Mouse (Mus musculus) liver, embryonic 11.5 days (tissue): Measurements from ENCODE around the gene Ppil3. TPM values are rescaled to one million over a fixed set of nuclear protein-coding genes. Genes with fewer than 3 reads are reported as not detected.

Experiments used
- ATAC-seq: fragments of 200-750 bp; cut with Nextera tagmentation; replicated peaks from 2 replicates; pipeline ENCODE4 v1.8.0; 2017; ENCODE audit warnings: moderate number of reproducible peaks, mild to moderate bottlenecking, moderate TSS enrichment, moderate library complexity; ENCODE audit not compliant: low FRiP score
- DNase-seq: peaks from one replicate; pipeline ENCODE4 v3.0.0-alpha.2; 2017; ENCODE audit warnings: low spot score
- H3K27ac ChIP-seq: fragments of 300-500 bp; sonication (generic); 2 replicates; pipeline ENCODE4 v1.5.1; 2014; ENCODE audit warnings: mild to moderate bottlenecking, low read depth, low read length, control low read depth
- H3K27me3 ChIP-seq: fragments of 300-500 bp; sonication (generic); replicated peaks from 2 replicates; pipeline ENCODE4 v1.6.1; 2014; ENCODE audit warnings: low read length, mixed read lengths; ENCODE audit not compliant: control insufficient read depth, insufficient read depth
- H3K36me3 ChIP-seq: fragments of 300-500 bp; sonication (generic); 2 replicates; pipeline ENCODE4 v1.6.1; 2014; ENCODE audit warnings: mild to moderate bottlenecking, low read length, moderate library complexity, mixed read lengths; ENCODE audit not compliant: control insufficient read depth, insufficient read depth
- H3K4me1 ChIP-seq: fragments of 300-500 bp; sonication (generic); replicated peaks from 2 replicates; pipeline ENCODE4 v1.6.1; 2014; ENCODE audit warnings: low read length, mixed read lengths; ENCODE audit not compliant: control insufficient read depth, insufficient read depth
- H3K4me2 ChIP-seq: fragments of 300-500 bp; sonication (generic); 2 replicates; pipeline ENCODE4 v1.6.1; 2014; ENCODE audit warnings: mild to moderate bottlenecking, control low read depth, moderate library complexity
- H3K4me3 ChIP-seq: fragments of 300-500 bp; sonication (generic); 2 replicates; pipeline ENCODE4 v1.5.1; 2014; ENCODE audit warnings: low read depth, low read length, control low read depth
- H3K9ac ChIP-seq: fragments of 300-500 bp; sonication (generic); 2 replicates; pipeline ENCODE4 v1.6.1; 2014; ENCODE audit warnings: low read depth, low read length, control low read depth
- H3K9me3 ChIP-seq: fragments of 300-500 bp; sonication (generic); 2 replicates; pipeline ENCODE4 v1.6.1; 2016; ENCODE audit warnings: low read length, inconsistent platforms, mixed read lengths; ENCODE audit not compliant: control insufficient read depth
- WGBS: fragments of 180-500 bp; shearing (Covaris S2); extraction: QIAGEN DNeasy Blood & Tissue Kit; methylation state at CpG from one replicate; pipeline ENCODE4 v1.1.7; 2014; 5-methylcytosine and 5-hydroxymethylcytosine counted together
- polyA plus RNA-seq: library from polyadenylated mRNA; unstranded; fragments of >200 nt; fragmentation: Nextera tagmentation; extraction: Ambion mirVana; gene quantifications from 2 replicates; pipeline ENCODE4 v1.2.1, GENCODE M21; 2014

Gene Ppil3
- polyA plus RNA-seq, 1 experiment from 2014 or later = 62.8 TPM

GRCm38 (mm10) chr1:58420961-58421360, 24.3 kb downstream of the Ppil3 start:
- Histone ChIP-seq H3K4me1 (peaks cover 9% of the 10 kb centered on the region), H3K4me2 (no peak overlapping the region), H3K27me3 (no peaks in the 10 kb centered on the region), H3K9me3 (no peaks in the 10 kb centered on the region), H3K4me3 (no peak overlapping the region), H3K36me3 (peaks cover 36% of the 10 kb centered on the region), H3K9ac (no peak overlapping the region), H3K27ac (no peak overlapping the region)
- WGBS = 72% methylated on average over 7 of the region's 7 CpGs
- ATAC-seq (no peak), DNase-seq (no peak)

DNA sequence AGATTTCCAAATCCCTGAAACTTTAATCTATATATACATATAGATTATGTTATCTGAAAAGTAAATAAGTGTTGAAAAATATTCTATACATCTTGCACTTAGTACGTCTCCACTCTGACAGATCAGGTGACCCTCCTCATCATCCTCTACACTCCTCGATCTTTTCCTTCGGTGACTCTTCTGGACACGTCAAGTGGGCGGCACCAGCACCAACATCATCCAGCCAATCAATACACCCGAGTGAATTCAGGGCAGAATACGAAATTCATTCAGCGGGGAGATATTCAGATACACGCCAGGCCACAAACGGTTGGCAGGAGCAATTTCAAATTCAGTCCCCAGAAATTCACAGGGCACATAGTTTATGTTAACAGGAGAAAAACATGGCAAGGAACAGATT, 25.3 kb downstream of the Ppil3 start:
- ATAC-seq (no peak), DNase-seq (no peak)
- Histone ChIP-seq H3K4me1 (peaks cover 9% of the 10 kb centered on the region), H3K27me3 (no peaks in the 10 kb centered on the region), H3K9me3 (no peaks in the 10 kb centered on the region), H3K36me3 (peaks cover 43% of the 10 kb centered on the region), H3K4me3 (no peak overlapping the region), H3K27ac (no peak overlapping the region), H3K4me2 (no peak overlapping the region), H3K9ac (no peak overlapping the region)
- WGBS = 83% methylated on average over 10 of the region's 10 CpGs

DNA sequence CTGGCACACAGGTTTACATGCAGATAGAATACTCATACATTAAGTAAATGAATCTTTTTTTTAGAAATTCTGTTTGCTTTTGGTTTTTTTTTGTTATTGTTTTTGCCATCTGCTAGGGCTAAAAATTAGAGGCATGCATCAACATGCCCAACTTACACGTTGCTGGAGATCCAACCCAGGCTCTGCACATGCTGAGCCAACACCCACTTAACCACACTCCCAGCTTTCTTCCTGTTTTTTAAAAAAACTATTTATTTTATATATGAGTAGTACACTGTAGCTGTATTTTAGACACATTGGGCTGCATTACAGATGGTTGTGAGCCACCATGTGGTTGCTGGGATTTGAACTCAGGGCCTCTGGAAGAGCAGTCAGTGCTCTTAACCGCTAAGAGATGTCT, 29.2 kb downstream of the Ppil3 start:
- Histone ChIP-seq H3K9me3 (no peaks in the 10 kb centered on the region), H3K9ac (no peak overlapping the region), H3K4me1 (no peaks in the 10 kb centered on the region; the same call in 1 of the 2 replicates), H3K27ac (no peak overlapping the region), H3K36me3 (peaks cover 66% of the 10 kb centered on the region), H3K4me2 (no peak overlapping the region), H3K4me3 (no peak overlapping the region), H3K27me3 (no peaks in the 10 kb centered on the region)
- 84% methylated on average over 2 of the region's 2 CpGs for WGBS
- ATAC-seq (no peak), DNase-seq (no peak)

- H3K36me3 ChIP-seq = peaks cover 70% of the 10 kb centered on the region
- no peaks in the 10 kb centered on the region for H3K27me3 ChIP-seq
- ATAC-seq (no peak), DNase-seq (no peak)
- H3K27ac ChIP-seq = no peak overlapping the region
- no peak overlapping the region for H3K4me3 ChIP-seq
- WGBS = 44% methylated on average over 1 of the region's 1 CpGs
- no peak overlapping the region for H3K4me2 ChIP-seq
- H3K9ac ChIP-seq = no peak overlapping the region
- no peaks in the 10 kb centered on the region for H3K4me1 ChIP-seq
- no peaks in the 10 kb centered on the region for H3K9me3 ChIP-seq
Measured at GRCm38 (mm10) chr1:58415442-58415841, 29.8 kb downstream of the Ppil3 start.

DNA sequence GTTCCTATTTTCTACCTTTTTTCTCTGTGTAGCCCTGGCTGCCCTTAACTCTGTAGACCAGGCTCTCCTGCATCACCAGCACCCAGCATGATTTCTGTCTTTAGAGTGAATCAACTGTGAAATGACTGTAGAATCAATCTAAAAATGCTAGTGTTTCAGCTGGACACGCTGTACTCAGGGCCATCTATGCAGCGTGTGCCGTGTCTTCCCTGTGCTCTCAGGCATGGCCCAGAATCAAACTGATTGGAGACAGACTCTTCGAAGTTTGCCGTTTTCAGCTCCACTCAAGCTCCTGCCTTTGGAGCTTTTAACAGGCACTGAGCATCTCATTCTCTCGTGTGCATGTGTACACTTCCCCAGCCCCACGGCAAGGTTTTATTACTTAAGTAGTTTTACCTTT, 34.5 kb downstream of the Ppil3 start:
- H3K4me2 ChIP-seq = no peak overlapping the region
- ATAC-seq = no peak
- H3K4me1 ChIP-seq = no peaks in the 10 kb centered on the region
- no peak overlapping the region for H3K27ac ChIP-seq
- peaks cover 49% of the 10 kb centered on the region for H3K36me3 ChIP-seq
- H3K4me3 ChIP-seq = no peak overlapping the region
- no peak overlapping the region for H3K9ac ChIP-seq
- no peaks in the 10 kb centered on the region for H3K9me3 ChIP-seq
- no peaks in the 10 kb centered on the region for H3K27me3 ChIP-seq
- DNase-seq = no peak
- WGBS = 89% methylated on average over 7 of the region's 7 CpGs

GRCm38 (mm10) chr1:58410198-58410588, 35.1 kb downstream of the Ppil3 start:
- H3K9ac ChIP-seq = no peak overlapping the region
- H3K4me1 ChIP-seq = no peaks in the 10 kb centered on the region
- DNase-seq (no peak), ATAC-seq (no peak)
- no peaks in the 10 kb centered on the region for H3K9me3 ChIP-seq
- H3K4me3 ChIP-seq = no peak overlapping the region
- no peaks in the 10 kb centered on the region for H3K27me3 ChIP-seq
- H3K27ac ChIP-seq = no peak overlapping the region
- H3K36me3 ChIP-seq = peaks cover 45% of the 10 kb centered on the region
- H3K4me2 ChIP-seq = no peak overlapping the region
- WGBS = 76% methylated on average over 3 of the region's 3 CpGs

DNA sequence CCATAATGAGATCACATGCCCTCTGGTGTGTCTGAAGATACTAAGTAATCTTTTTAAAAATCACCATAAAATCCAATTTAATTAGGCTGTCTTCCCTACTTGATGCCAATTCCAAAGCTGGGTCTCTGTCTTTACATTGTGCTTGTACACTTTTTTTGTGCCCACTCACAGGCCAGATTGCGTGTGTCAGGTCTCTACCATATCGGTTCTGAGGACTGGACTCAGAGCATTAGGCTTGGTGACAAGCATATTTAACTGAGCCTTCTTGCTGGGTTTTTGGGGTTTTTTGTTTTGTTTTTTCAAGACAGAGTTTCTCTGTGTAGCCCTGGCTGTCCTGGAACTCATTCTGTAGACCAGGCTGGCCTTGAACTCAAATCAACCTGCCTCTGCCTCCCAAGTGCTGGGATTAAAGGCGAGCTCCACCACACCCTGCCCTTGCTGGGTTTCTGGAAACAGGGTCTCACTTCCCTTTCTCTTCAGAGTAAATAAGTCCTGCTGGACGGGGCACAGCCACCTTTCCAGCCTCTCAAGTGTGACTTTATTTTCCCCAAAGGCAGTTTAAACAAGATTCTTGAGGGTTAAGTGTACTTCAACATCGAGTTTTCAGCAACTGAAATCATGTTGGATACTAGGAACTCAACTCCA, 35.6 kb downstream of the Ppil3 start:
- 72% methylated on average over 5 of the region's 5 CpGs for WGBS
- H3K4me2 ChIP-seq = no peak overlapping the region
- no peaks in the 10 kb centered on the region for H3K9me3 ChIP-seq
- no peak for DNase-seq
- peaks cover 42% of the 10 kb centered on the region for H3K36me3 ChIP-seq
- H3K9ac ChIP-seq = no peak overlapping the region
- H3K27me3 ChIP-seq = no peaks in the 10 kb centered on the region
- H3K4me3 ChIP-seq = no peak overlapping the region
- 0 out of 2 replicates have a peak, but pooled peaks have one; percentile 29 for ATAC-seq
- H3K4me1 ChIP-seq = no peaks in the 10 kb centered on the region
- no peak overlapping the region for H3K27ac ChIP-seq

- DNase-seq = no peak
Measured at GRCm38 (mm10) chr1:58408141-58408540, 37.1 kb downstream of the Ppil3 start.

DNA sequence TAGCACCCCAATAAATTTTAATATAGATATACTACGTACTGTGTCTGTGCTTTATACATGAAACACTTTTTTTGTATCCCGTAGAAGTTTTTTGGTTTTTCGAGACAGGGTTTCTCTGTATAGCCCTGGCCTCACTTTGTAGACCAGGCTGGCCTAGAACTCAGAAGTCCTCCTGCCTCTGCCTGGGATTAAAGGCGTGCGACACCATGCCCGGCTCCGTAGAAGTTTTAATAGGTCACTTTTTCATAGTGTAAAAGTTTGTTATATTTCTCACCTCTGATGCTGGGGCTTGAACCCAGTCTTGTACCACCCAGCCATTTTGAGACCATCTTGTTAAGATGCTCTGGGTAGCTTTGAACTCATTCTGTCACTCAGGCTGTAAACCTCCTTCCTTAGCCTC, 38.0 kb downstream of the Ppil3 start:
- Histone ChIP-seq H3K4me3 (no peak overlapping the region), H3K27ac (no peak overlapping the region; the same call in 1 of the 2 replicates), H3K4me1 (no peaks in the 10 kb centered on the region), H3K4me2 (no peak overlapping the region), H3K9me3 (no peaks in the 10 kb centered on the region), H3K27me3 (no peaks in the 10 kb centered on the region), H3K36me3 (peaks cover 39% of the 10 kb centered on the region), H3K9ac (no peak overlapping the region)
- no peak for ATAC-seq
- WGBS = 96% methylated on average over 7 of the region's 7 CpGs
- no peak for DNase-seq

More at GRCm38 (mm10) chr1:58408141-58408540, 37.1 kb downstream of the Ppil3 start:
- Histone ChIP-seq H3K9me3 (no peaks in the 10 kb centered on the region), H3K4me2 (no peak overlapping the region), H3K9ac (no peak overlapping the region), H3K36me3 (peaks cover 40% of the 10 kb centered on the region), H3K4me3 (no peak overlapping the region), H3K27me3 (no peaks in the 10 kb centered on the region), H3K27ac (no peak overlapping the region), H3K4me1 (no peaks in the 10 kb centered on the region)
- WGBS = 84% methylated on average over 6 of the region's 6 CpGs
- ATAC-seq = no peak
